Mouse (Mus musculus) liver, embryonic 11.5 days (tissue): ENCODE measurements around the gene Rpl13. TPM values are rescaled to one million over a fixed set of nuclear protein-coding genes. Genes with fewer than 3 reads are reported as not detected.

ENCODE experiments used
- ATAC-seq: fragments of 200-750 bp; cut with Nextera tagmentation; replicated peaks from 2 replicates; pipeline ENCODE4 v1.8.0; 2017; ENCODE audit warnings: moderate number of reproducible peaks, mild to moderate bottlenecking, moderate TSS enrichment, moderate library complexity; ENCODE audit not compliant: low FRiP score
- DNase-seq: peaks from one replicate; pipeline ENCODE4 v3.0.0-alpha.2; 2017; ENCODE audit warnings: low spot score
- H3K27ac ChIP-seq: fragments of 300-500 bp; sonication (generic); 2 replicates; pipeline ENCODE4 v1.5.1; 2014; ENCODE audit warnings: mild to moderate bottlenecking, low read depth, low read length, control low read depth
- H3K27me3 ChIP-seq: fragments of 300-500 bp; sonication (generic); replicated peaks from 2 replicates; pipeline ENCODE4 v1.6.1; 2014; ENCODE audit warnings: low read length, mixed read lengths; ENCODE audit not compliant: control insufficient read depth, insufficient read depth
- H3K36me3 ChIP-seq: fragments of 300-500 bp; sonication (generic); 2 replicates; pipeline ENCODE4 v1.6.1; 2014; ENCODE audit warnings: mild to moderate bottlenecking, low read length, moderate library complexity, mixed read lengths; ENCODE audit not compliant: control insufficient read depth, insufficient read depth
- H3K4me1 ChIP-seq: fragments of 300-500 bp; sonication (generic); replicated peaks from 2 replicates; pipeline ENCODE4 v1.6.1; 2014; ENCODE audit warnings: low read length, mixed read lengths; ENCODE audit not compliant: control insufficient read depth, insufficient read depth
- H3K4me2 ChIP-seq: fragments of 300-500 bp; sonication (generic); 2 replicates; pipeline ENCODE4 v1.6.1; 2014; ENCODE audit warnings: mild to moderate bottlenecking, control low read depth, moderate library complexity
- H3K4me3 ChIP-seq: fragments of 300-500 bp; sonication (generic); 2 replicates; pipeline ENCODE4 v1.5.1; 2014; ENCODE audit warnings: low read depth, low read length, control low read depth
- H3K9ac ChIP-seq: fragments of 300-500 bp; sonication (generic); 2 replicates; pipeline ENCODE4 v1.6.1; 2014; ENCODE audit warnings: low read depth, low read length, control low read depth
- H3K9me3 ChIP-seq: fragments of 300-500 bp; sonication (generic); 2 replicates; pipeline ENCODE4 v1.6.1; 2016; ENCODE audit warnings: low read length, inconsistent platforms, mixed read lengths; ENCODE audit not compliant: control insufficient read depth
- WGBS: fragments of 180-500 bp; shearing (Covaris S2); extraction: QIAGEN DNeasy Blood & Tissue Kit; methylation state at CpG from one replicate; pipeline ENCODE4 v1.1.7; 2014; 5-methylcytosine and 5-hydroxymethylcytosine counted together
- polyA plus RNA-seq: library from polyadenylated mRNA; unstranded; fragments of >200 nt; fragmentation: Nextera tagmentation; extraction: Ambion mirVana; gene quantifications from 2 replicates; pipeline ENCODE4 v1.2.1, GENCODE M21; 2014

Gene Rpl13
- polyA plus RNA-seq, 1 experiment from 2014 or later, result 2,035 TPM

GRCm38 (mm10) chr8:123114644-123115043, 12.5 kb downstream of the Rpl13 start:
- no peak overlapping the region for H3K4me3 ChIP-seq
- H3K9me3 ChIP-seq, result no peaks in the 10 kb centered on the region
- H3K4me1 ChIP-seq, result peaks cover 40% of the 10 kb centered on the region
- H3K36me3 ChIP-seq, result no peaks in the 10 kb centered on the region
- WGBS, result 24% methylated on average over 3 of the region's 3 CpGs
- ATAC-seq (no peak), DNase-seq (no peak)
- no peak overlapping the region for H3K9ac ChIP-seq
- H3K27ac ChIP-seq, result no peak overlapping the region
- H3K27me3 ChIP-seq, result peaks cover 36% of the 10 kb centered on the region
- peak overlapping the region; percentile 9; the same call in 1 of the 2 replicates for H3K4me2 ChIP-seq

- DNase-seq (peak; percentile 66), ATAC-seq (peak; percentile 83)
- H3K9me3 ChIP-seq, result no peaks in the 10 kb centered on the region
- WGBS, result under 1% methylated on average over 51 of the region's 51 CpGs
- H3K4me1 ChIP-seq, result peaks cover 40% of the 10 kb centered on the region
- peaks cover 36% of the 10 kb centered on the region for H3K27me3 ChIP-seq
- H3K36me3 ChIP-seq, result no peaks in the 10 kb centered on the region
- H3K9ac ChIP-seq, result peak within 1 kb of the TSS; percentile 56
- H3K4me2 ChIP-seq, result peak within 1 kb of the TSS; percentile 97
- H3K27ac ChIP-seq, result no peak within 1 kb of the TSS
- H3K4me3 ChIP-seq, result peak within 1 kb of the TSS; percentile 61
These were observed 15.1 kb downstream of the Rpl13 start, which contains the start of gene Cpne7 for GRCm38 (mm10) chr8:123117127-123117731. Cpne7 (plus strand) TSS chr8:123117374.

GRCm38 (mm10) chr8:123117744-123118143, 15.6 kb downstream of the Rpl13 start:
- Histone ChIP-seq H3K4me1 (peaks cover 40% of the 10 kb centered on the region), H3K27me3 (peaks cover 40% of the 10 kb centered on the region), H3K9me3 (no peaks in the 10 kb centered on the region), H3K4me2 (peak overlapping the region; percentile 97), H3K9ac (peak overlapping the region; percentile 20; the same call in 1 of the 2 replicates), H3K4me3 (peak overlapping the region; percentile 61), H3K36me3 (no peaks in the 10 kb centered on the region), H3K27ac (no peak overlapping the region)
- ATAC-seq, result no peak
- DNase-seq, result no peak
- WGBS, result 5% methylated on average over 17 of the region's 17 CpGs

- ATAC-seq (no peak), DNase-seq (no peak)
- H3K4me3 ChIP-seq, result no peak overlapping the region
- H3K27ac ChIP-seq, result no peak overlapping the region
- no peaks in the 10 kb centered on the region for H3K36me3 ChIP-seq
- H3K4me2 ChIP-seq, result no peak overlapping the region
- WGBS, result 67% methylated on average over 9 of the region's 9 CpGs
- H3K9me3 ChIP-seq, result no peaks in the 10 kb centered on the region
- H3K27me3 ChIP-seq, result peaks cover 38% of the 10 kb centered on the region
- no peak overlapping the region for H3K9ac ChIP-seq
- peaks cover 23% of the 10 kb centered on the region for H3K4me1 ChIP-seq
These were observed 19.9 kb downstream of the Rpl13 start for GRCm38 (mm10) chr8:123122059-123122458.

- DNase-seq, result no peak
- no peak overlapping the region for H3K4me2 ChIP-seq
These were observed 20.5 kb downstream of the Rpl13 start for GRCm38 (mm10) chr8:123122670-123123069.

GRCm38 (mm10) chr8:123126193-123126816, 24.2 kb downstream of the Rpl13 start:
- Histone ChIP-seq H3K4me2 (peak overlapping the region; percentile 28), H3K4me3 (peak overlapping the region; percentile 12; the same call in 1 of the 2 replicates), H3K36me3 (no peaks in the 10 kb centered on the region), H3K27ac (no peak overlapping the region), H3K27me3 (peaks cover 20% of the 10 kb centered on the region), H3K9me3 (no peaks in the 10 kb centered on the region), H3K4me1 (peaks cover 6% of the 10 kb centered on the region; the same call in 1 of the 2 replicates), H3K9ac (no peak overlapping the region)
- WGBS, result 7% methylated on average over 19 of the region's 19 CpGs
- peak; percentile 73 for ATAC-seq
- DNase-seq, result no peak

More at GRCm38 (mm10) chr8:123122670-123123069, 20.5 kb downstream of the Rpl13 start:
- peaks cover 33% of the 10 kb centered on the region for H3K27me3 ChIP-seq
- no peak overlapping the region for H3K27ac ChIP-seq
- no peaks in the 10 kb centered on the region for H3K36me3 ChIP-seq
- ATAC-seq, result no peak
- WGBS, result 70% methylated on average over 5 of the region's 5 CpGs
- H3K4me1 ChIP-seq, result peaks cover 18% of the 10 kb centered on the region
- H3K9ac ChIP-seq, result no peak overlapping the region
- no peak overlapping the region for H3K4me3 ChIP-seq
- no peaks in the 10 kb centered on the region for H3K9me3 ChIP-seq

GRCm38 (mm10) chr8:123131041-123131440, 28.9 kb downstream of the Rpl13 start:
- Histone ChIP-seq H3K27ac (no peak overlapping the region), H3K4me1 (peaks cover 4% of the 10 kb centered on the region; the same call in 1 of the 2 replicates), H3K4me3 (no peak overlapping the region), H3K9ac (no peak overlapping the region), H3K4me2 (no peak overlapping the region), H3K27me3 (peaks cover 7% of the 10 kb centered on the region), H3K9me3 (0 out of 2 replicates have a peak, but pooled peaks cover 2% of the 10 kb centered on the region), H3K36me3 (no peaks in the 10 kb centered on the region)
- ATAC-seq, result no peak
- DNase-seq, result no peak
- WGBS, result 64% methylated on average over 9 of the region's 9 CpGs

- Histone ChIP-seq H3K27ac (no peak overlapping the region), H3K4me2 (no peak overlapping the region), H3K36me3 (no peaks in the 10 kb centered on the region), H3K9ac (no peak overlapping the region), H3K9me3 (0 out of 2 replicates have a peak, but pooled peaks cover 2% of the 10 kb centered on the region), H3K4me1 (0 out of 2 replicates have a peak, but pooled peaks cover 3% of the 10 kb centered on the region), H3K27me3 (0 out of 2 replicates have a peak, but pooled peaks cover 3% of the 10 kb centered on the region), H3K4me3 (no peak overlapping the region)
- DNase-seq (no peak), ATAC-seq (no peak)
- WGBS, result 97% methylated on average over 2 of the region's 2 CpGs
These were observed 30.8 kb downstream of the Rpl13 start for GRCm38 (mm10) chr8:123132953-123133352.
